Mouse (Mus musculus) small intestine, adult 2 months (tissue): ENCODE data around the gene Slc6a16.

Experiments
- CTCF ChIP-seq: fragments of 200-500 bp; IDR thresholded peaks from 2 replicates; pipeline ENCODE4 v1.5.1; 2012; ENCODE audit warnings: low read depth, mild to moderate bottlenecking, control low read depth, inconsistent platforms, low read length, moderate library complexity, mixed read lengths; ENCODE audit not compliant: insufficient replicate concordance, insufficient read length; ENCODE audit errors: extremely low read depth
- POLR2A ChIP-seq: fragments of 200-500 bp; IDR thresholded peaks from 2 replicates; pipeline ENCODE4 v1.6.1; 2012; ENCODE audit warnings: low read depth, mild to moderate bottlenecking, control low read depth, inconsistent platforms, low read length, moderate library complexity

DNA sequence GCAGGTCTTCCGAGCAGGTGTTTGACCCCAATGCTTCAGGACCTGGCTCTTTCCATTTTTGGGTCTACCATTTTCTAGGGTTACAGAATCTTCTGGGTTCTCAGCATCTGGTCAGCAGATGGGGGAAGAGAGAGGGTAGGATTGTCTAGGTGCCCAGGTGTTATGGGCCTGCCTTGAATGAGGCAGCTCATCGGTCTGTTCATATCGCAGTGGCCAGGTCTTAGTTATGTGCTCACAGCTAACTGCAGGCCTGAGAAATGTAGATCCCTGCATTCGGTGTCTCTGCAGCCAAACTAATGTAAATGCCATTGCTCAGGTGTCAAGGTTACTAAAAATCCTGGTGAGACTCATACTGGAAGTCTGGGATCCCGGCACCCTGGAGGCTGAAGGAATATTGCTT, 14.5 kb upstream of the Slc6a16 start:
- TF ChIP-seq CTCF (no peak), POLR2A (no peak)
